Mouse (Mus musculus): ENCODE measurements around the gene Chmp4b. TPM values are rescaled to one million over a fixed set of nuclear protein-coding genes. Genes with fewer than 3 reads are reported as not detected.

The Chmp4b gene
- total RNA-seq, 2 experiments from 2014 or later = 202 to 234 TPM

- DNase-seq (ENCODE audit: low spot score in 2 of 2) = no peak
- intact Hi-C loops (cut with DNase I) = no loop called here
Observed at GRCm38 (mm10) chr2:154743915-154744314, 92.4 kb downstream of the Chmp4b start.

Other genes with a start within 250 kb of the Chmp4b start
- gene Snta1, start 243.6 kb upstream of the Chmp4b start, total RNA-seq (2021) = 10 to 100 TPM; 35.5 to 36.3 TPM
- 10 to 100 TPM; 48.1 to 64.3 TPM for gene Cbfa2t2, start 215.2 kb upstream of the Chmp4b start, total RNA-seq (2021)
- gene 1700003F12Rik, start 104.6 kb upstream of the Chmp4b start, total RNA-seq (2021) = 1 to 10 TPM in 1 of 2 experiments, under 1 TPM in 1; 0.49 to 1.2 TPM
- gene Actl10, start 99.9 kb upstream of the Chmp4b start, total RNA-seq (2021) = not detected
- 10 to 100 TPM; 88.7 to 95.3 TPM for gene Necab3, start 92.8 kb upstream of the Chmp4b start, total RNA-seq (2021)
- gene E2f1, start 81.8 kb upstream of the Chmp4b start, total RNA-seq (2021) = 10 to 100 TPM; 10.2 to 14.6 TPM
- gene Pxmp4, start 48.0 kb upstream of the Chmp4b start, total RNA-seq (2021) = 10 to 100 TPM; 12.4 to 13.9 TPM
- 10 to 100 TPM; 11.8 to 12.9 TPM for gene Zfp341, start 38.4 kb upstream of the Chmp4b start, total RNA-seq (2021)
- gene 4930519P11Rik, start 38.3 kb upstream of the Chmp4b start, total RNA-seq (2021) = not detected
- gene Gm14214, start 118.3 kb downstream of the Chmp4b start, total RNA-seq (2021) = not detected
- 100 to 1,000 TPM in 1 of 2 experiments, 10 to 100 TPM in 1; 99.7 to 112 TPM for gene Raly, start 139.4 kb downstream of the Chmp4b start, total RNA-seq (2021)
- gene a, start 139.7 kb downstream of the Chmp4b start, total RNA-seq (2021) = not detected
- gene Eif2s2, start 241.2 kb downstream of the Chmp4b start, total RNA-seq (2021) = 10 to 100 TPM; 45.5 to 49.9 TPM

All from left cerebral cortex, postnatal 36 days (tissue).